Mouse (Mus musculus): ENCODE data around the gene Sel1l.
"Not testable (repeated sequence)": the region's sequence is repeated elsewhere in the genome, so short reads cannot be mapped to it uniquely, and the experiment has no call there.

Gene Sel1l

GRCm38 (mm10) chr12:91815990-91816389 lies 33.0 kb downstream of the Sel1l start:
- DNase-seq = peak; percentile 59

GRCm38 (mm10) chr12:91815552-91815951 lies 33.4 kb downstream of the Sel1l start:
- no peak for DNase-seq

- DNase-seq = no peak
Measured at GRCm38 (mm10) chr12:91808911-91809310, 40.0 kb downstream of the Sel1l start.

GRCm38 (mm10) chr12:91807761-91808160 lies 41.2 kb downstream of the Sel1l start:
- peak; percentile 15 for DNase-seq

- DNase-seq = peak; percentile 21
Measured at GRCm38 (mm10) chr12:91807095-91807494, 41.9 kb downstream of the Sel1l start.

GRCm38 (mm10) chr12:91804262-91804661 lies 44.7 kb downstream of the Sel1l start:
- no peak for DNase-seq

- no peak for DNase-seq
Measured at GRCm38 (mm10) chr12:91803207-91803932, 45.6 kb downstream of the Sel1l start.

- DNase-seq = no peak
Measured at GRCm38 (mm10) chr12:91802586-91803206, 46.3 kb downstream of the Sel1l start.

GRCm38 (mm10) chr12:91800861-91801385 lies 48.0 kb downstream of the Sel1l start:
- DNase-seq = no peak

GRCm38 (mm10) chr12:91799821-91800335 lies 49.1 kb downstream of the Sel1l start:
- DNase-seq = no peak

- DNase-seq = peak; percentile 27
Measured at GRCm38 (mm10) chr12:91799379-91799773, 49.6 kb downstream of the Sel1l start.

GRCm38 (mm10) chr12:91798720-91799378 lies 50.1 kb downstream of the Sel1l start:
- DNase-seq = peak; percentile 43

GRCm38 (mm10) chr12:91796774-91797173 lies 52.2 kb downstream of the Sel1l start:
- no peak for DNase-seq

- DNase-seq = no peak
Measured at GRCm38 (mm10) chr12:91793266-91793665, 55.7 kb downstream of the Sel1l start.

- DNase-seq = no peak
Measured at GRCm38 (mm10) chr12:91791822-91792221, 57.1 kb downstream of the Sel1l start.

GRCm38 (mm10) chr12:91789801-91790200 lies 59.2 kb downstream of the Sel1l start:
- peak; percentile 73 for DNase-seq

GRCm38 (mm10) chr12:91788446-91788845 lies 60.5 kb downstream of the Sel1l start:
- DNase-seq = not testable (repeated sequence)

GRCm38 (mm10) chr12:91787959-91788437 lies 61.0 kb downstream of the Sel1l start, which contains the start of gene Ston2:
Ston2 (minus strand) TSS chr12:91788387.
- no peak for DNase-seq

GRCm38 (mm10) chr12:91786355-91786754 lies 62.6 kb downstream of the Sel1l start:
- DNase-seq = no peak

- no peak for DNase-seq
Measured at GRCm38 (mm10) chr12:91781432-91781831, 67.5 kb downstream of the Sel1l start.

GRCm38 (mm10) chr12:91780531-91780930 lies 68.4 kb downstream of the Sel1l start:
- DNase-seq = no peak

- DNase-seq = peak; percentile 89
Measured at GRCm38 (mm10) chr12:91779004-91779365, 70.0 kb downstream of the Sel1l start.
